Mouse (Mus musculus) ES-Bruce4 (cell line): ENCODE data around the gene Fam114a1.

Experiments used
- CTCF ChIP-seq: IDR thresholded peaks from one replicate; pipeline ENCODE4 v1.8.1; 2011; ENCODE audit warnings: low read depth, low read length
- EP300 ChIP-seq: IDR thresholded peaks from 2 replicates; pipeline ENCODE4 v1.6.1; 2011; ENCODE audit warnings: low read depth, low read length; ENCODE audit not compliant: insufficient read depth
- POLR2A ChIP-seq: IDR thresholded peaks from one replicate; pipeline ENCODE4 v1.8.1; 2011; ENCODE audit warnings: low read length; ENCODE audit not compliant: insufficient read depth

GRCm38 (mm10) chr5:65073247-65073646 lies 103.4 kb downstream of the Fam114a1 start:
- TF ChIP-seq POLR2A (no peak), EP300 (no peak), CTCF (no peak)
